Mouse (Mus musculus): ENCODE measurements at regions not wholly inside any gene's neighbourhood (a gene's known extent, or its start where the extent isn't known, plus 50 kb on each side); places are given as distances from the start of the nearest gene placed in this dataset.

GRCm38 (mm10) chr16:76108464-76108863 lies 86.4 kb upstream of the Samsn1 start:
- no peaks in the 10 kb centered on the region for H3K4me1 ChIP-seq (ENCODE audit: control insufficient read depth, insufficient read depth, insufficient read length, low read length)
- WGBS, result 44% methylated on average over 2 of the region's 2 CpGs
- no peaks in the 10 kb centered on the region for H3K36me3 ChIP-seq (ENCODE audit: control insufficient read depth, insufficient read depth, low read length)
- no peak overlapping the region for H3K27ac ChIP-seq (ENCODE audit: insufficient read depth, low read depth, low read length)
- TF ChIP-seq POLR2A (IDR thresholded peaks at IDR 0.05; ENCODE audit: low read depth, low read length), result no peak
- TF ChIP-seq CTCF (IDR thresholded peaks at IDR 0.05; ENCODE audit: extremely low read depth, insufficient read length, insufficient replicate concordance, low read depth, low read length), result no peak
- H3K27me3 ChIP-seq (ENCODE audit: control insufficient read depth, insufficient read depth, low read length), result no peaks in the 10 kb centered on the region
- no peak overlapping the region for H3K4me3 ChIP-seq (ENCODE audit: low read depth, low read length)

- Histone ChIP-seq H3K27me3 (ENCODE audit: control insufficient read depth, insufficient read depth, low read length) (no peaks in the 10 kb centered on the region), H3K27ac (ENCODE audit: insufficient read depth, low read depth, low read length) (no peak overlapping the region), H3K4me3 (ENCODE audit: low read depth, low read length) (no peak overlapping the region), H3K4me1 (ENCODE audit: control insufficient read depth, insufficient read depth, insufficient read length, low read length) (no peaks in the 10 kb centered on the region), H3K36me3 (ENCODE audit: control insufficient read depth, insufficient read depth, low read length) (no peaks in the 10 kb centered on the region)
- TF ChIP-seq CTCF (IDR thresholded peaks at IDR 0.05; ENCODE audit: extremely low read depth, insufficient read length, insufficient replicate concordance, low read depth, low read length) (no peak), POLR2A (IDR thresholded peaks at IDR 0.05; ENCODE audit: low read depth, low read length) (no peak)
- 91% methylated on average over 6 of the region's 6 CpGs for WGBS
Measured at GRCm38 (mm10) chr16:76104673-76105072, 82.6 kb upstream of the Samsn1 start.

- no peak overlapping the region for H3K4me3 ChIP-seq (ENCODE audit: low read depth, low read length)
- H3K36me3 ChIP-seq (ENCODE audit: control insufficient read depth, insufficient read depth, low read length), result no peaks in the 10 kb centered on the region
- H3K4me1 ChIP-seq (ENCODE audit: control insufficient read depth, insufficient read depth, insufficient read length, low read length), result no peaks in the 10 kb centered on the region
- TF ChIP-seq CTCF (IDR thresholded peaks at IDR 0.05; ENCODE audit: extremely low read depth, insufficient read length, insufficient replicate concordance, low read depth, low read length) (no peak), POLR2A (IDR thresholded peaks at IDR 0.05; ENCODE audit: low read depth, low read length) (no peak)
- no peaks in the 10 kb centered on the region for H3K27me3 ChIP-seq (ENCODE audit: control insufficient read depth, insufficient read depth, low read length)
- H3K27ac ChIP-seq (ENCODE audit: insufficient read depth, low read depth, low read length), result no peak overlapping the region
- WGBS, result 68% methylated on average over 3 of the region's 3 CpGs
Measured at GRCm38 (mm10) chr16:76101773-76102172, 79.7 kb upstream of the Samsn1 start.

- Histone ChIP-seq H3K4me1 (ENCODE audit: control insufficient read depth, insufficient read depth, insufficient read length, low read length) (no peaks in the 10 kb centered on the region), H3K36me3 (ENCODE audit: control insufficient read depth, insufficient read depth, low read length) (no peaks in the 10 kb centered on the region), H3K27me3 (ENCODE audit: control insufficient read depth, insufficient read depth, low read length) (no peaks in the 10 kb centered on the region), H3K4me3 (ENCODE audit: low read depth, low read length) (no peak overlapping the region), H3K27ac (ENCODE audit: insufficient read depth, low read depth, low read length) (no peak overlapping the region)
- 74% methylated on average over 9 of the region's 9 CpGs for WGBS
- no peak for TF ChIP-seq CTCF (IDR thresholded peaks at IDR 0.05; ENCODE audit: extremely low read depth, insufficient read length, insufficient replicate concordance, low read depth, low read length)
- TF ChIP-seq POLR2A (IDR thresholded peaks at IDR 0.05; ENCODE audit: low read depth, low read length), result no peak
Measured at GRCm38 (mm10) chr16:76097808-76098207, 75.7 kb upstream of the Samsn1 start.

GRCm38 (mm10) chr16:76096363-76096762 lies 74.3 kb upstream of the Samsn1 start:
- TF ChIP-seq POLR2A (IDR thresholded peaks at IDR 0.05; ENCODE audit: low read depth, low read length) (no peak), CTCF (IDR thresholded peaks at IDR 0.05; ENCODE audit: extremely low read depth, insufficient read length, insufficient replicate concordance, low read depth, low read length) (no peak)
- H3K27ac ChIP-seq (ENCODE audit: insufficient read depth, low read depth, low read length), result no peak overlapping the region
- H3K36me3 ChIP-seq (ENCODE audit: control insufficient read depth, insufficient read depth, low read length), result no peaks in the 10 kb centered on the region
- no peak overlapping the region for H3K4me3 ChIP-seq (ENCODE audit: low read depth, low read length)
- 68% methylated on average over 4 of the region's 4 CpGs for whole genome bisulfite sequencing
- H3K4me1 ChIP-seq (ENCODE audit: control insufficient read depth, insufficient read depth, insufficient read length, low read length), result no peaks in the 10 kb centered on the region
- no peaks in the 10 kb centered on the region for H3K27me3 ChIP-seq (ENCODE audit: control insufficient read depth, insufficient read depth, low read length)

GRCm38 (mm10) chr16:76085363-76085762 lies 63.3 kb upstream of the Samsn1 start:
- Histone ChIP-seq H3K4me3 (ENCODE audit: low read depth, low read length) (no peak overlapping the region), H3K36me3 (ENCODE audit: control insufficient read depth, insufficient read depth, low read length) (no peaks in the 10 kb centered on the region), H3K27ac (ENCODE audit: insufficient read depth, low read depth, low read length) (no peak overlapping the region), H3K4me1 (ENCODE audit: control insufficient read depth, insufficient read depth, insufficient read length, low read length) (no peaks in the 10 kb centered on the region), H3K27me3 (ENCODE audit: control insufficient read depth, insufficient read depth, low read length) (no peaks in the 10 kb centered on the region)
- TF ChIP-seq POLR2A (IDR thresholded peaks at IDR 0.05; ENCODE audit: low read depth, low read length), result no peak
- no peak for TF ChIP-seq CTCF (IDR thresholded peaks at IDR 0.05; ENCODE audit: extremely low read depth, insufficient read length, insufficient replicate concordance, low read depth, low read length)
- 91% methylated on average over 4 of the region's 4 CpGs for WGBS

- WGBS, result 62% methylated on average over 4 of the region's 4 CpGs
- Histone ChIP-seq H3K4me3 (ENCODE audit: low read depth, low read length) (no peak overlapping the region), H3K27me3 (ENCODE audit: control insufficient read depth, insufficient read depth, low read length) (no peaks in the 10 kb centered on the region), H3K4me1 (ENCODE audit: control insufficient read depth, insufficient read depth, insufficient read length, low read length) (no peaks in the 10 kb centered on the region), H3K27ac (ENCODE audit: insufficient read depth, low read depth, low read length) (no peak overlapping the region), H3K36me3 (ENCODE audit: control insufficient read depth, insufficient read depth, low read length) (no peaks in the 10 kb centered on the region)
- TF ChIP-seq CTCF (IDR thresholded peaks at IDR 0.05; ENCODE audit: extremely low read depth, insufficient read length, insufficient replicate concordance, low read depth, low read length) (no peak), POLR2A (IDR thresholded peaks at IDR 0.05; ENCODE audit: low read depth, low read length) (no peak)
Measured at GRCm38 (mm10) chr16:76082465-76082864, 60.4 kb upstream of the Samsn1 start.
